Mouse (Mus musculus) ES-Bruce4 (cell line): ENCODE data around the gene Tbcel.

Source experiments
- CTCF ChIP-seq: IDR thresholded peaks from one replicate; pipeline ENCODE4 v1.8.1; 2011; ENCODE audit warnings: low read depth, low read length
- EP300 ChIP-seq: IDR thresholded peaks from 2 replicates; pipeline ENCODE4 v1.6.1; 2011; ENCODE audit warnings: low read depth, low read length; ENCODE audit not compliant: insufficient read depth
- POLR2A ChIP-seq: IDR thresholded peaks from one replicate; pipeline ENCODE4 v1.8.1; 2011; ENCODE audit warnings: low read length; ENCODE audit not compliant: insufficient read depth

DNA sequence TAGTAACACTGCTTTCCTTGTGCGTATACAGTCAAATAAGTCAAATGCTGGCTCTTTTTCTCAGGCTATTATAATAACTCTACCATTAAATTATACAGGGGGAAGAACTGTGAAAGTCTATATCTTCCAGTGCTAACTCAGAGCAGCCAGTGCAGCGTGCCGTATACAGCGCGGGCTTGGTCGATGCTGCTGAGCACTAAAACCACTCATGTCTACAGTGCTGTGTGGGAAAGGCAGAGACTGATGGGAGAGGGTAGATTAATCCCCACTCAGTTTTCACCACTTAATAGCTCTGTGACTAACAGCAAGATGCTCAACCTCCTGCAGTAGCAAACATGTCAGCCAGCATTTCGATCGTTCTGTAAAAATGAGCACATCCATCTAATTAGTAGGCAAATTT lies 53.2 kb downstream of the Tbcel start:
- no peak for TF ChIP-seq CTCF
- no peak for TF ChIP-seq EP300
- no peak for TF ChIP-seq POLR2A
